Mouse (Mus musculus): Measurements from ENCODE around the gene Stk10.
A peak's percentile ranks its signal among the peaks of the same experiment; 100 is the strongest.

Gene Stk10

GRCm38 (mm10) chr11:32550102-32550501 is 17.0 kb downstream of the Stk10 start:
- DNase-seq (ENCODE audit: low spot score), result no peak

- no peak for DNase-seq (ENCODE audit: low spot score)
These were observed 18.0 kb downstream of the Stk10 start for GRCm38 (mm10) chr11:32551056-32551455.

GRCm38 (mm10) chr11:32551579-32552297 is 18.6 kb downstream of the Stk10 start:
- DNase-seq (ENCODE audit: low spot score), result peak; percentile 28

GRCm38 (mm10) chr11:32552401-32553090 is 19.4 kb downstream of the Stk10 start:
- DNase-seq (ENCODE audit: low spot score), result no peak

- DNase-seq (ENCODE audit: low spot score), result no peak
These were observed 20.4 kb downstream of the Stk10 start for GRCm38 (mm10) chr11:32553311-32554140.

- DNase-seq (ENCODE audit: low spot score), result no peak
These were observed 21.3 kb downstream of the Stk10 start for GRCm38 (mm10) chr11:32554141-32555091.

- no peak for DNase-seq (ENCODE audit: low spot score)
These were observed 22.1 kb downstream of the Stk10 start for GRCm38 (mm10) chr11:32555103-32555689.

- no peak for DNase-seq (ENCODE audit: low spot score)
These were observed 23.4 kb downstream of the Stk10 start for GRCm38 (mm10) chr11:32556333-32556990.

GRCm38 (mm10) chr11:32558026-32558425 is 24.9 kb downstream of the Stk10 start:
- no peak for DNase-seq (ENCODE audit: low spot score)

- DNase-seq (ENCODE audit: low spot score), result no peak
These were observed 25.6 kb downstream of the Stk10 start for GRCm38 (mm10) chr11:32558677-32559076.

- DNase-seq (ENCODE audit: low spot score), result no peak
These were observed 27.1 kb downstream of the Stk10 start for GRCm38 (mm10) chr11:32560015-32560770.

GRCm38 (mm10) chr11:32561465-32562355 is 28.6 kb downstream of the Stk10 start:
- DNase-seq (ENCODE audit: low spot score), result no peak

- no peak for DNase-seq (ENCODE audit: low spot score)
These were observed 29.6 kb downstream of the Stk10 start for GRCm38 (mm10) chr11:32562706-32563105.

GRCm38 (mm10) chr11:32563660-32564059 is 30.6 kb downstream of the Stk10 start:
- no peak for DNase-seq (ENCODE audit: low spot score)

GRCm38 (mm10) chr11:32564629-32565028 is 31.5 kb downstream of the Stk10 start:
- no peak for DNase-seq (ENCODE audit: low spot score)

- no peak for DNase-seq (ENCODE audit: low spot score)
These were observed 32.0 kb downstream of the Stk10 start for GRCm38 (mm10) chr11:32565088-32565487.

- no peak for DNase-seq (ENCODE audit: low spot score)
These were observed 33.1 kb downstream of the Stk10 start for GRCm38 (mm10) chr11:32566184-32566583.

- DNase-seq (ENCODE audit: low spot score), result no peak
These were observed 34.1 kb downstream of the Stk10 start for GRCm38 (mm10) chr11:32567000-32567855.

Data from left cerebral cortex, adult 11 months (tissue).